Mouse (Mus musculus): ENCODE results near the gene Bach1.

DNA sequence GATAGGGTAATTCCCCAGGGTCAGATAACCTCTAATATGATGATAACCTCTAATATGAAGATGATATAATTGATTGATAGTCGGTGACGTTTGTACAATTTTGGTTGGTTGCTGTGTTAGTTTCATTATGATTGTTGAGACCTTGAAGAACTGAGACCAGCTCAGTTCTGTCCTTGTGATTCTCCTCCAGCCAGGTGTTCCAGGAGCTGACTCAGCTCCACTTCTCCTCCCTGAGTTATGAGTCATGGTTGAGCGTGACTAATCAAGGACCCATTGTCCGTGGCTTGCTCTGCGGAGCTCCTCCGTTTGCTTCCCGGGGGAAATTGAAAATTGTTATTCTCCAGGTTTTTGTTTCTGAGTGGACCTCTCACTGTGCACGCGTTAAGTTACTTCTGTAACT is 33.5 kb upstream of the Bach1 start:
- TF ChIP-seq GATA1 (IDR thresholded peaks at IDR 0.05; ENCODE audit: low read length) = no peak
- TF ChIP-seq TAL1 (IDR thresholded peaks at IDR 0.05; ENCODE audit: low read length) = no peak
